10 mouse cellular contexts compared by ENCODE assay signal in genomic region chr10:108388410-108388915, GRCm38 (mm10).
"Had no signal": no experiment of that assay in that cellular context is flagged by ENCODE, and none has a peak within 500 bp of the region (broad histone marks: within the 10 kb centered on the region; RNA-seq: fewer than 3 reads in every experiment).

No protein-coding gene starts in this region.

- H3K9ac ChIP-seq: limb, embryonic 15.5 days; neural tube, embryonic 12.5 days had no signal

- H3K4me3 ChIP-seq: limb, embryonic 15.5 days; neural tube, embryonic 12.5 days had no signal

- ATAC-seq: hindbrain, postnatal 0 days had no signal

- H3K27me3 ChIP-seq: limb, embryonic 15.5 days; neural tube, embryonic 12.5 days had no signal

- H3K36me3 ChIP-seq: limb, embryonic 15.5 days; neural tube, embryonic 12.5 days had no signal

- H3K4me1 ChIP-seq: limb, embryonic 15.5 days had no signal

- DNase-seq: kidney, adult 11 months; kidney, postnatal 36 days; layer of hippocampus, adult 9-11 months; layer of hippocampus, postnatal 36 days; midbrain, embryonic 14.5 days; thymus, adult 18-20 months; thymus, postnatal 14 days had no signal

- H3K27ac ChIP-seq: hindbrain, postnatal 0 days; limb, embryonic 15.5 days; neural tube, embryonic 12.5 days had no signal

- H3K4me2 ChIP-seq: limb, embryonic 15.5 days; neural tube, embryonic 12.5 days had no signal

- H3K9me3 ChIP-seq: limb, embryonic 15.5 days; neural tube, embryonic 12.5 days had no signal
